Mouse (Mus musculus): ENCODE data around the gene Inka2. TPM values are rescaled to one million over a fixed set of nuclear protein-coding genes. Genes with fewer than 3 reads are reported as not detected.
A peak's percentile ranks its signal among the peaks of the same experiment; 100 is the strongest.

Gene Inka2
- polyA plus RNA-seq, 1 experiment from 2014 or later: 2.7 TPM

- Histone ChIP-seq H3K36me3 (peaks cover 54% of the 10 kb centered on the region), H3K27me3 (no peaks in the 10 kb centered on the region), H3K9ac (no peak overlapping the region), H3K4me3 (no peak overlapping the region), H3K4me2 (no peak overlapping the region), H3K4me1 (replicated peaks) (no peaks in the 10 kb centered on the region), H3K9me3 (replicated peaks) (no peaks in the 10 kb centered on the region), H3K27ac (no peak overlapping the region)
- 89% methylated on average over 7 of the region's 7 CpGs for WGBS
- no peak for ATAC-seq (replicated peaks; ENCODE audit: insufficient number of reproducible peaks, insufficient read depth, low FRiP score, low read depth)
Measured at GRCm38 (mm10) chr3:105680346-105680745, 24.1 kb upstream of the Inka2 start.

- Histone ChIP-seq H3K27me3 (no peaks in the 10 kb centered on the region), H3K9me3 (replicated peaks) (no peaks in the 10 kb centered on the region), H3K4me2 (peak overlapping the region; percentile 78), H3K27ac (peak overlapping the region; percentile 84), H3K4me3 (peak overlapping the region; percentile 99), H3K9ac (peak overlapping the region; percentile 95), H3K36me3 (peaks cover 22% of the 10 kb centered on the region; the same call in 1 of the 2 replicates), H3K4me1 (replicated peaks) (peaks cover 10% of the 10 kb centered on the region; the same call in 1 of the 2 replicates)
- 8% methylated on average over 60 of the region's 60 CpGs for WGBS
- no peak; the same call in 1 of the 2 replicates for ATAC-seq (replicated peaks; ENCODE audit: insufficient number of reproducible peaks, insufficient read depth, low FRiP score, low read depth)
Measured at GRCm38 (mm10) chr3:105686394-105687323, 17.7 kb upstream of the Inka2 start.

GRCm38 (mm10) chr3:105687324-105688060, 16.9 kb upstream of the Inka2 start, which contains the start of gene Ddx20:
TSS of gene Ddx20 (minus strand) at chr3:105687574.
- Histone ChIP-seq H3K9ac (peak within 1 kb of the TSS; percentile 95), H3K36me3 (peaks cover 20% of the 10 kb centered on the region; the same call in 1 of the 2 replicates), H3K4me2 (peak within 1 kb of the TSS; percentile 78), H3K9me3 (replicated peaks) (no peaks in the 10 kb centered on the region), H3K27ac (peak within 1 kb of the TSS; percentile 84), H3K4me3 (peak within 1 kb of the TSS; percentile 99), H3K27me3 (no peaks in the 10 kb centered on the region), H3K4me1 (replicated peaks) (peaks cover 10% of the 10 kb centered on the region; the same call in 1 of the 2 replicates)
- peak; percentile 96 for ATAC-seq (replicated peaks; ENCODE audit: insufficient number of reproducible peaks, insufficient read depth, low FRiP score, low read depth)
- under 1% methylated on average over 70 of the region's 72 CpGs for WGBS

- WGBS: 91% methylated on average over 2 of the region's 2 CpGs
- no peak overlapping the region for H3K27ac ChIP-seq
- no peak overlapping the region for H3K4me3 ChIP-seq
- H3K4me1 ChIP-seq (replicated peaks): peaks cover 11% of the 10 kb centered on the region; the same call in 1 of the 2 replicates
- no peak overlapping the region for H3K4me2 ChIP-seq
- ATAC-seq (replicated peaks; ENCODE audit: insufficient number of reproducible peaks, insufficient read depth, low FRiP score, low read depth): no peak
- no peak overlapping the region for H3K9ac ChIP-seq
- peaks cover 9% of the 10 kb centered on the region; the same call in 1 of the 2 replicates for H3K36me3 ChIP-seq
- H3K27me3 ChIP-seq: no peaks in the 10 kb centered on the region
- H3K9me3 ChIP-seq (replicated peaks): no peaks in the 10 kb centered on the region
Measured at GRCm38 (mm10) chr3:105688536-105688935, 15.9 kb upstream of the Inka2 start.

GRCm38 (mm10) chr3:105693327-105694080, 10.9 kb upstream of the Inka2 start:
- Histone ChIP-seq H3K4me1 (replicated peaks) (peaks cover 33% of the 10 kb centered on the region), H3K4me3 (no peak overlapping the region), H3K36me3 (no peaks in the 10 kb centered on the region), H3K27me3 (no peaks in the 10 kb centered on the region), H3K9ac (no peak overlapping the region), H3K27ac (no peak overlapping the region), H3K4me2 (no peak overlapping the region), H3K9me3 (replicated peaks) (no peaks in the 10 kb centered on the region)
- ATAC-seq (replicated peaks; ENCODE audit: insufficient number of reproducible peaks, insufficient read depth, low FRiP score, low read depth): no peak
- 61% methylated on average over 14 of the region's 14 CpGs for WGBS

GRCm38 (mm10) chr3:105695476-105696386, 8.7 kb upstream of the Inka2 start:
- Histone ChIP-seq H3K36me3 (no peaks in the 10 kb centered on the region), H3K4me1 (replicated peaks) (peaks cover 53% of the 10 kb centered on the region), H3K4me3 (peak overlapping the region; percentile 6), H3K9ac (peak overlapping the region; percentile 25), H3K4me2 (peak overlapping the region; percentile 46), H3K27me3 (no peaks in the 10 kb centered on the region), H3K9me3 (replicated peaks) (no peaks in the 10 kb centered on the region), H3K27ac (peak overlapping the region; percentile 94)
- peak; percentile 73 for ATAC-seq (replicated peaks; ENCODE audit: insufficient number of reproducible peaks, insufficient read depth, low FRiP score, low read depth)
- 30% methylated on average over 20 of the region's 20 CpGs for whole genome bisulfite sequencing

GRCm38 (mm10) chr3:105696387-105697147, 7.8 kb upstream of the Inka2 start:
- peak overlapping the region; percentile 46 for H3K4me2 ChIP-seq
- ATAC-seq (replicated peaks; ENCODE audit: insufficient number of reproducible peaks, insufficient read depth, low FRiP score, low read depth): no peak
- no peaks in the 10 kb centered on the region for H3K9me3 ChIP-seq (replicated peaks)
- H3K4me3 ChIP-seq: no peak overlapping the region
- H3K36me3 ChIP-seq: no peaks in the 10 kb centered on the region
- H3K9ac ChIP-seq: 0 out of 2 replicates have a peak overlapping the region, but pooled peaks have one; percentile 25
- peaks cover 61% of the 10 kb centered on the region for H3K4me1 ChIP-seq (replicated peaks)
- peak overlapping the region; percentile 94 for H3K27ac ChIP-seq
- H3K27me3 ChIP-seq: no peaks in the 10 kb centered on the region
- 57% methylated on average over 17 of the region's 17 CpGs for WGBS

- peaks cover 66% of the 10 kb centered on the region for H3K4me1 ChIP-seq (replicated peaks)
- no peak for ATAC-seq (replicated peaks; ENCODE audit: insufficient number of reproducible peaks, insufficient read depth, low FRiP score, low read depth)
- H3K9ac ChIP-seq: no peak overlapping the region
- no peaks in the 10 kb centered on the region for H3K9me3 ChIP-seq (replicated peaks)
- 76% methylated on average over 5 of the region's 5 CpGs for WGBS
- 0 out of 2 replicates have a peak overlapping the region, but pooled peaks have one; percentile 94 for H3K27ac ChIP-seq
- H3K4me2 ChIP-seq: no peak overlapping the region
- H3K4me3 ChIP-seq: no peak overlapping the region
- no peaks in the 10 kb centered on the region for H3K36me3 ChIP-seq
- no peaks in the 10 kb centered on the region for H3K27me3 ChIP-seq
Measured at GRCm38 (mm10) chr3:105697148-105697441, 7.3 kb upstream of the Inka2 start.

- no peak overlapping the region for H3K4me2 ChIP-seq
- peaks cover 66% of the 10 kb centered on the region for H3K4me1 ChIP-seq (replicated peaks)
- H3K4me3 ChIP-seq: no peak overlapping the region
- no peaks in the 10 kb centered on the region; the same call in 1 of the 2 replicates for H3K27me3 ChIP-seq
- 44% methylated on average over 1 of the region's 1 CpGs for WGBS
- no peak overlapping the region for H3K27ac ChIP-seq
- no peak overlapping the region for H3K9ac ChIP-seq
- H3K36me3 ChIP-seq: no peaks in the 10 kb centered on the region
- H3K9me3 ChIP-seq (replicated peaks): no peaks in the 10 kb centered on the region
- no peak for ATAC-seq (replicated peaks; ENCODE audit: insufficient number of reproducible peaks, insufficient read depth, low FRiP score, low read depth)
Measured at GRCm38 (mm10) chr3:105698311-105698710, 6.1 kb upstream of the Inka2 start.
